Mouse (Mus musculus): Measurements from ENCODE around the gene Dennd2c. TPM values are rescaled to one million over a fixed set of nuclear protein-coding genes. Genes with fewer than 3 reads are reported as not detected.

Gene Dennd2c
- polyA plus RNA-seq (2017; shearing (Covaris generic)) = 1 to 10 TPM; 1.1 to 1.2 TPM

DNA sequence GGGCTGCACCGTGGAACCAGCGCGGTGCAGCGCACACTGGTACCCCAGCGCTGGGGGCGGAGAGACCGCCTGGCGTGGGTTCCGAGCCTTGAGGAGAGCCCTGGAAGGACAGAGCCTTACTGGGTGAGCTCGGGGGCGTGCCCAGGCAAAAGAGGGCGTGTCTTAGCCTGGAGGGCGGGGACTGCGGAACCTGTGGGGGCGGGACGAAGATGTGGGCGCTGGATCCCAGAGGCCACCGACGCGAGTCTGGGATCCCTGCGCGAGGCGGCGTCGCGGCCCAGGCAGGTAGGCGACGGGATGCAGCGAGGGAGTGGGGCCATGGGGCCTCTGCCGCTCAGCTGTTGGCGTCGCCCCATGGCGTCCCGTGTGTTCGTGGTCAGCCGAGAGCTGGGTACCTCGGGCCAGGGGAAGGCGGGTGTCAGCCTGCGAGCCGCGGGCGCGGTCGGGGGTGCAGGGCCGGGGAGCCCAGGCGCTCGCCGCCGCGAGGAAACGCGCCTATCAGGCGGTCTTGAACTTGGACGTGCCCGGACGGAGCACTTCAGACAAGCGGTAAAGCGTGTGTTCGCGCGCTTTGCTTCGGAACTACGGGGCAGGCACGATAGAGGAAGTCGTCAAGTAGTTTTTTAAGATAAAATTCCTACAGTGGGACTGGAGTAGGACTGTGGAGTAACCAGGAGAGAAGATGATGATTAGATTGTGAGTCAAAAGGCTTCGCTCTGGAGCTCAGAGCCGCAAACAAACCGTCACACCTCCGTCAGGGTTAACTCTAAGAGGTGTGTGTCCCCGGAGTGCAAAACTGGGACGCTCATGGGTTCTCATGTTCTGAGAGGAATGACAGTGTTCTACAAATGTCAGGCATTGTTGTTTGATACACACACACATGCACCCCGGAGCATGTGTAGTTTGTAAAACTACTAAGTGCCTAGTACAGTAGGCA is at the start of gene Dennd2c:
Gene Dennd2c (plus strand): TSS at position 151 of the 937 bp plus-strand sequence.

DNA sequence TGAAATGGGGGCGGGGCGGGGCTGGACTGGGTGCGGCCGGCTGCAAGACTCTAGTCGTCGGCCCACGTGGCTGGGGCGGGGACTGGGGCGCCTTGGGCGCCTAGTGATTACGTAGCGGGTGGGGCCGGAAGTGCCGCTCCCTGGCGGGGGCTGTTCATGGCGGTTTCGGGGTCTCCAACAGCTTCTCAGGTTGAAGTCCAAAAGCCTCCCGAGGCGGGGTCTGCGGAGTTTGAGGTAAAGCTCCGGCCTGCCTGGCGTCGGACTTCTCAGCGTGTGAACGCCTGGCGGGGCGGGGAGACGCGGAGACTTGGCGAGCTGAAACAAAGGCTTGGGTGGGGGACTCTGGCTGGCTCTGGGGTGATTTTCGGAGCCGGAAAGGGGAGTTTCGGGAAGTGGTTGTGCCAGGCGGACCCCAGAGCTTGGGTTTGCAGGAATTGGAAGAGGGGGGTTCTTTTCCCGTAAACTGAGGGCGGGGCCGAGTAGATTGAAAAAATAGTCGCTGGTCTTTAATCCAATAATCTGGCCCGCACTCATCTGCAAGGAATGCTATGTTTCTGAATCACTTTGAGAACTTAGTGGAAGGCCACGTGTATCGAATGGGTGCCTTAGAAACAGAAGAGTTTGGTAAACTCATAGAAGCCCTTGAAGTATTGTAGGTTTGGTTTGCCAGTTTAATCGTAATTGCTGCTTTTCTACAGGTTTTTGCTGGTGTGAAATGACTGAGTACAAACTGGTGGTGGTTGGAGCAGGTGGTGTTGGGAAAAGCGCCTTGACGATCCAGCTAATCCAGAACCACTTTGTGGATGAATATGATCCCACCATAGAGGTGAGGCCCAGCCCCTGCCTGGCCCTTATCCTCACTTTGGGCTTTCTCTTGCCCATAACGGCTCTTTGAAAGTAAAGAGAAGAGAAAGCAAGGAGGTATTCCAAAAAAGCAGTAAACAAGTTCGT is 43.9 kb upstream of the Dennd2c start, which contains the start of gene Nras:
Gene Nras (plus strand): TSS at position 79 of the 951 bp plus-strand sequence.

DNA sequence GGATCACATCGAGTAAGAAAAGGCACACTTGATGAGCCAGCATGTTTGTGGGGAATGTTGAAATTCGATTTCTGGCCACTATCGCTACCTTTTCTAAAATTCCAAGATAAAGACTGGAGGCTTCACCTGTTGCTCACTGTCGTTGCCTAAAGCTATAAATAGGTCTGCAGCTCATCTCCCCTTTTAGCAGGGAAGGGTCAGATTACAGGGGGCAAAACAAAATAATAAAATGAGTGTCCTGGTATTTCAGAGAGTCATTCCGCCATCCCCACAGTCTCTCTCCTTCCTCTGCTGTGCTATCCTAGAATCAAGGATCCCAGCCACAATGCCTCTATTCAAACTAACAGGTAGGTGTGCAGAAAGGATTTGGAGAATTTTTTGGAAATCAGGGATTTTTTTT is 28.6 kb upstream of the Dennd2c start, which contains the start of gene Ampd1:
Gene Ampd1 (plus strand): TSS at position 244 of the 400 bp plus-strand sequence.

DNA sequence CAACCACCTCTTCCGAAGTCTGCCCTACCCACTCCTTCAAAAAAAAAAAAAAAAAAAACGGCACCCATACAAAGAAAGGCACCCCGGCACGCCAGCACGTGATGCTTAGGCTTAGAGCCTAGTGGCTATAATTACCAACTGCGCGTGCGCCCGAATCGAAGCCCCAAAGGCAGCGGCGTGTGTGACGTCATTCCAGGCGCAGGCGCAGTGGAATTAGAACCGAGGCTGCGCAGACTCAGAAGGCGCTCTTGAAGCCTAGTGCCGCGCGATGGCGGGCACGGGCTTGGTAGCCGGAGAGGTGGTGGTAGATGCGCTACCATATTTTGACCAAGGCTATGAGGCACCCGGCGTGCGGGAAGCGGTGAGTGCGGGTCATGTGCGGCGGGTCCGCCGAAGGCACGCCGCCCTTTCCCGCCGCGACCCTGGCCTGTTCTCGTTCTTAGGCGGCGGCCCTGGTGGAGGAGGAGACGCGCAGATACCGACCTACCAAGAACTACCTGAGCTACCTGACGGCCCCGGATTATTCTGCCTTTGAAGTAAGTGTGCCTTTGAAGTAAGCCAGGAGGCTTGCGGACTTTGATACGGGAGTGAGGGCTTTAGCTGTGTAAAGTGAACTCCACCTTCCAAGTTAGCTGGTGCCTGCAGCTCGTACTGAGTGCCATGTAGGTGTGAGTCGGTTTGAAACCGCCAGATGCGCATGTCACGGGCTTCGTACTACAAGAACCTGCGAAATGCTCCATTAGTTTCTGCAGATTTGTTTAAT is 69.3 kb downstream of the Dennd2c start, which contains the start of gene Bcas2:
Gene Bcas2 (plus strand): TSS at position 151 of the 763 bp plus-strand sequence.

Other genes starting within 250 kb of the Dennd2c start
- gene Sycp1, start 166.5 kb upstream of the Dennd2c start, polyA plus RNA-seq (2017; shearing (Covaris generic)) = not detected
- not detected for gene Nr1h5, start 138.5 kb upstream of the Dennd2c start, polyA plus RNA-seq (2017; shearing (Covaris generic))
- gene Sike1, start 106.9 kb upstream of the Dennd2c start, polyA plus RNA-seq (2017; shearing (Covaris generic)) = 100 to 1,000 TPM in 1 of 2 experiments, 10 to 100 TPM in 1; 92.0 to 103 TPM
- 100 to 1,000 TPM; 260 to 291 TPM for gene Csde1, start 82.2 kb upstream of the Dennd2c start, polyA plus RNA-seq (2017; shearing (Covaris generic))
- gene Nras, start 44.3 kb upstream of the Dennd2c start, polyA plus RNA-seq (2017; shearing (Covaris generic)) = 10 to 100 TPM; 49.3 to 53.2 TPM
- gene Ampd1, start 28.6 kb upstream of the Dennd2c start, polyA plus RNA-seq (2017; shearing (Covaris generic)) = 10 to 100 TPM in 1 of 2 experiments, 1 to 10 TPM in 1; 2.2 to 12.5 TPM
- 100 to 1,000 TPM; 118 to 150 TPM for gene Bcas2, start 69.1 kb downstream of the Dennd2c start, polyA plus RNA-seq (2017; shearing (Covaris generic))
- gene Trim33, start 176.7 kb downstream of the Dennd2c start, polyA plus RNA-seq (2017; shearing (Covaris generic)) = 10 to 100 TPM; 26.7 to 34.3 TPM

All from activated CD4-positive, CD25-positive, alpha-beta regulatory T cell (primary cell).